Mouse (Mus musculus) embryonic facial prominence, embryonic 10.5 days (tissue): ENCODE data around the gene Gria4. TPM values are rescaled to one million over a fixed set of nuclear protein-coding genes. Genes with fewer than 3 reads are reported as not detected.
A peak's percentile ranks its signal among the peaks of the same experiment; 100 is the strongest.
"Not testable (repeated sequence)": the region's sequence is repeated elsewhere in the genome, so short reads cannot be mapped to it uniquely, and the experiment has no call there.

Experiments
- DNase-seq: peaks from one replicate; pipeline ENCODE4 v3.0.0-alpha.2; 2017; ENCODE audit warnings: low spot score
- H3K27ac ChIP-seq: fragments of 300-500 bp; sonication (generic); replicated peaks from 2 replicates; pipeline ENCODE4 v1.5.1; 2016; ENCODE audit warnings: mild to moderate bottlenecking
- H3K27me3 ChIP-seq: fragments of 300-500 bp; sonication (generic); replicated peaks from 2 replicates; pipeline ENCODE4 v1.6.1; 2016; ENCODE audit warnings: low read depth, mild to moderate bottlenecking; ENCODE audit not compliant: poor library complexity, severe bottlenecking
- H3K36me3 ChIP-seq: fragments of 300-500 bp; sonication (generic); replicated peaks from 2 replicates; pipeline ENCODE4 v1.6.1; 2016; ENCODE audit warnings: mild to moderate bottlenecking, moderate library complexity
- H3K4me1 ChIP-seq: fragments of 300-500 bp; sonication (generic); 2 replicates; pipeline ENCODE4 v1.6.1; 2016
- H3K4me3 ChIP-seq: fragments of 300-500 bp; sonication (generic); 2 replicates; pipeline ENCODE4 v1.5.1; 2016; ENCODE audit warnings: mild to moderate bottlenecking, moderate library complexity
- H3K9me3 ChIP-seq: fragments of 300-500 bp; sonication (generic); 2 replicates; pipeline ENCODE4 v1.6.1; 2016; ENCODE audit warnings: mild to moderate bottlenecking
- WGBS: fragments of 180-500 bp; shearing (Covaris S2); methylation state at CpG from one replicate; pipeline ENCODE4 v1.1.7; 2016; 5-methylcytosine and 5-hydroxymethylcytosine counted together
- polyA plus RNA-seq: library from polyadenylated mRNA; unstranded; fragments of >200 nt; fragmentation: Nextera tagmentation; extraction: Ambion mirVana; gene quantifications from 2 replicates; pipeline ENCODE4 v1.2.1, GENCODE M21; 2016

The Gria4 gene
- polyA plus RNA-seq, 1 experiment from 2014 or later, result 2.7 TPM

DNA sequence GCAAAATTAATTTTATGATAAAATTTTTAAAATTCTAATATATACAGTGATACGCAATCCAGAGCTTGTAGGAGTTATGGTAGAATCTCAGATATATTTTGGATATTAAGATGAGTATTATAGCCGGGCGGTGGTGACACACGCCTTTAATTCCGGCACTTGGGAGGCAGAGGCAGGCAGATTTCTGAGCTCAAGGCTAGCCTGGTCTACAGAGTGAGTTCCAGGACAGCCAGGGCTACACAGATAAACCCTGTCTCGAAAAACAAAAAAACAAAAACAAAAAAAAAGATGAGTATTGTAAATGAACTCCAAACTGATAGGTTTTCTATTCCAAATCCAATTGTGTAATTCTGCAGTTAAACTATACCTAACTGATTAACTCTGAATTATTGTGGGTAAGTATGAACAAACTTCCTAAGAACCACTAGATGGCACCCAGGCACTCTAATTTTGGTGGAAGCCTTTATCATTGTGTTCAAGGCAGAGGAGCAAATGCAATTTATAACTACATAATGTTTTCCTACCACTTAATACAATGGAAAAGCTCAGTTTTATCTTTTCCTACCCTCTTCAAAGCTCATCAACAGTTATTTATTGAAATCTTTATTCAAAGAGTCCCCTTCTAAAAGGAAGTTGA, 259.4 kb downstream of the Gria4 start:
- DNase-seq, result no peak
- H3K27ac ChIP-seq, result no peak overlapping the region
- H3K27me3 ChIP-seq, result no peaks in the 10 kb centered on the region
- H3K4me1 ChIP-seq, result no peaks in the 10 kb centered on the region
- WGBS, result 92% methylated on average over 6 of the region's 6 CpGs
- no peaks in the 10 kb centered on the region for H3K36me3 ChIP-seq
- H3K9me3 ChIP-seq, result no peaks in the 10 kb centered on the region
- H3K4me3 ChIP-seq, result no peak overlapping the region

DNA sequence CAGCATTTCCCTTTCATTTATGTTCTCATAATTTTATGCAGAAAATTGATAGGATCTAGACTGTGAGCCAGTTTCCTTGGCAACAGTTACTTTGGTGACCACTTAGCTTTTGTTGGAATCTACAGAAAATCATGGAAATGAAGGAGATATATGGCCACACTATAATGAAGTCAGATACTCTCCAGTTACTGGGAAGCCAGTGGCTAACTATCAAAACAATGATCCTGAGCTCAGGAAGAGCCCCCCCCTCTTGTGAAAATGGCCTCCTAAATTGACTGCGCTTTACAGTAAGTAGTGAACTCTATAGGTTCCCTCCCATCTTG, 281.5 kb downstream of the Gria4 start:
- Histone ChIP-seq H3K4me1 (no peaks in the 10 kb centered on the region), H3K9me3 (no peaks in the 10 kb centered on the region), H3K4me3 (no peak overlapping the region), H3K36me3 (no peaks in the 10 kb centered on the region), H3K27ac (no peak overlapping the region), H3K27me3 (no peaks in the 10 kb centered on the region)
- 91% methylated on average over 1 of the region's 1 CpGs for WGBS
- no peak for DNase-seq

DNA sequence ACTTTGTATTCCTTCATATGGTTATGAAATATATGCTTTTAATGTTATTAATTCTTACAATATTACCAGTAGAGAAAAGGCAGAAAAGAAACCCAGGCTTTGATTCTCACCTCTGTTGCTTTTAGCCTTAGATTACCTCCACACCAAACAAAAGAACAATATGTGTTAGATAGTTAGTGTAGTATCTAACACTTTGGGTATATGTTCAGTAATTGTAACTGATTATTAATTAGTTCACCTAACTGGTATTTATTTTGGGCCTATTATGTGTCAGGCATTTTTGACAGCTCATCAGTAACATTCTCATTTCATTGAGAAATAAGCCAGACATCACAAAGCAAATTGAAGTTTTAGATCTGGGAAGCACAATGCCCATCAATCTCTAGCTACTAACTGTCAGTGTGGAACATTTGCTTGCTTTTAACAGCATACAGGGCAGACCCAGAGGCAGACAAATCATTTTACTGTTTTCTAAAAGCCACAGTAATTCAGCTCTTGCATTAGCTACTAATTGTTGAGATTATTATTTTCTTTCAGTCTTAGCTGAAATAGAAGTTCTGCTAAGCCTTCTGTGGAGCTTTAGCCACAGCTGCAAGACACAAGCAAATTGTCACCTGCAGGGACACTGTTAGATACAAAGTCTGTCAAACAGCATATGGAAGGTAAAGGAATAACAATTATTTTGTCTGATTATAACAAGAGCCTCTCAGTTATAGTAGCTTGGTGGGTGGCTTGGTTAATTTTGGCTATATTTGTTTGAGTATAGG, 282.1 kb downstream of the Gria4 start:
- Histone ChIP-seq H3K36me3 (no peaks in the 10 kb centered on the region), H3K27ac (no peak overlapping the region), H3K9me3 (no peaks in the 10 kb centered on the region), H3K27me3 (no peaks in the 10 kb centered on the region), H3K4me3 (no peak overlapping the region), H3K4me1 (no peaks in the 10 kb centered on the region)
- DNase-seq, result no peak

DNA sequence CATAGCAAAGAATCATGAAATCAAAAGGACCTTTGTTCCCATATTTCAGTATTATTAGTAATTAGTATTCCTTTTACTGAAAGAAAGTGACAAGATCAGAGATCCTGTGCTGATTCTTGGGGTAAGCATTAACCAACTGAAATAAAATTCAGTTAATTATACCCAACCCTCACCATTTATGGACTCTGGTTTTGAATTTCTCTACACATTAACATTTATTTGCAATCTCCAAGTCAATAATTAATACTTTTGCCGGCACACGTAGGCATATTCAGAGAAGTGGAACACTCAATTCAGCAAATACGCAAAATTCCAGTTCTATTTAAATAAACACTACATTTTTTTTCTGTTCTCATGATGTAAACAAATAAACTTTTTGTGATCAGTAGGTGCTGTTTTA, 289.9 kb downstream of the Gria4 start:
- WGBS, result 95% methylated on average over 3 of the region's 3 CpGs
- no peaks in the 10 kb centered on the region for H3K4me1 ChIP-seq
- no peaks in the 10 kb centered on the region for H3K27me3 ChIP-seq
- H3K9me3 ChIP-seq, result no peaks in the 10 kb centered on the region
- no peak for DNase-seq
- no peaks in the 10 kb centered on the region for H3K36me3 ChIP-seq
- no peak overlapping the region for H3K4me3 ChIP-seq
- no peak overlapping the region for H3K27ac ChIP-seq

DNA sequence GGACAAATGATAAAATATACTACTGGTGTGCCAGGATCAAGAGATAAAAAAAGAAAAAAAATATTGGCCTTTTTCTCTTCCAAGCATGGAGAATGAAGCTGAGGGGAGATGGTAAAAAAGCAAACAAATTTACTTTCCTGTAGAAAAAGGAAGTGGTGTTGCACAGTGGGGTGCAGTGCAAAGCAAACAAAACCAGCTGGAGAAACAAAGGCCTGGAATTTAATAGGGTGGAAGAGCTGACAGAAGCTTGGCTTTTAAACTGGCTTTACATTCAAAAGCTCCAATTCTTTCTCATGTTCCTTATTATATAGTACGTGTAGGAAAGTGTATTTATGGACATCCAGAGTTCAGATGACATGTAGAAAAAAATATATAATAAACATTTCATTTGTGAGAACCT, 290.9 kb downstream of the Gria4 start:
- 11% methylated on average over 1 of the region's 1 CpGs for WGBS
- no peak overlapping the region for H3K27ac ChIP-seq
- DNase-seq, result no peak

GRCm38 (mm10) chr9:4486428-4486827, 309.6 kb downstream of the Gria4 start:
- no peak for DNase-seq
- 90% methylated on average over 2 of the region's 2 CpGs for WGBS
- H3K9me3 ChIP-seq, result no peaks in the 10 kb centered on the region; the same call in 1 of the 2 replicates
- no peaks in the 10 kb centered on the region for H3K27me3 ChIP-seq
- H3K4me3 ChIP-seq, result no peak overlapping the region
- no peaks in the 10 kb centered on the region for H3K36me3 ChIP-seq
- no peak overlapping the region for H3K27ac ChIP-seq
- H3K4me1 ChIP-seq, result no peaks in the 10 kb centered on the region

More for the DNA sequence above, 290.9 kb downstream of the Gria4 start:
- Histone ChIP-seq H3K36me3 (no peaks in the 10 kb centered on the region), H3K4me1 (no peaks in the 10 kb centered on the region), H3K27me3 (no peaks in the 10 kb centered on the region), H3K9me3 (no peaks in the 10 kb centered on the region), H3K4me3 (no peak overlapping the region)

DNA sequence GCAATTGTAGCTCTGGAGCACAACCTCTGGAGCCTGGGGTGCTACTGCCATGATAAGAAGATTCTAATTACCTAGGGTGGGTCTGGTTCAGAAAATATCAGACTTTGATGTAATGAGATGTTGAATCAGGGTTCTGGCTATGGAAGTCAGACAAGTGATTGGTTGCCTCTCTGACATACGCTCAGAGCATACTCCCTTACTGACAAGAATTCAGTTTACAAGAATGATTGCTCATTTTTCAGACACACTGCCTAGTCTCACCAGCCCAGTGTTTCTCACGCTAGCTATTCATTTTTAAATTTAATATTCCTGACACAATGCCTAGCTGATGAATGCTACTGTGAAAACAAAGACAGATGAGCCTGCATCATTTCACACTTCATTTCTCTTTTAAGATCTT, 311.5 kb downstream of the Gria4 start:
- 87% methylated on average over 2 of the region's 2 CpGs for WGBS
- H3K36me3 ChIP-seq, result no peaks in the 10 kb centered on the region
- DNase-seq, result no peak

GRCm38 (mm10) chr9:4470791-4471190, 325.2 kb downstream of the Gria4 start:
- H3K9me3 ChIP-seq, result no peaks in the 10 kb centered on the region
- no peak for DNase-seq
- WGBS, result 74% methylated on average over 2 of the region's 2 CpGs
- no peaks in the 10 kb centered on the region for H3K4me1 ChIP-seq
- no peak overlapping the region for H3K4me3 ChIP-seq
- H3K36me3 ChIP-seq, result no peaks in the 10 kb centered on the region
- H3K27me3 ChIP-seq, result no peaks in the 10 kb centered on the region
- H3K27ac ChIP-seq, result no peak overlapping the region

More for the DNA sequence above, 311.5 kb downstream of the Gria4 start:
- Histone ChIP-seq H3K27me3 (no peaks in the 10 kb centered on the region), H3K9me3 (no peaks in the 10 kb centered on the region; the same call in 1 of the 2 replicates), H3K27ac (no peak overlapping the region), H3K4me1 (no peaks in the 10 kb centered on the region), H3K4me3 (no peak overlapping the region)

- H3K27me3 ChIP-seq, result no peaks in the 10 kb centered on the region
- WGBS, result 38% methylated on average over 1 of the region's 1 CpGs
- no peaks in the 10 kb centered on the region for H3K9me3 ChIP-seq
- H3K36me3 ChIP-seq, result no peaks in the 10 kb centered on the region
- no peak overlapping the region for H3K27ac ChIP-seq
- H3K4me3 ChIP-seq, result no peak overlapping the region
- no peaks in the 10 kb centered on the region for H3K4me1 ChIP-seq
- peak; percentile 9 for DNase-seq
Observed at GRCm38 (mm10) chr9:4459456-4460070, 336.5 kb downstream of the Gria4 start.

DNA sequence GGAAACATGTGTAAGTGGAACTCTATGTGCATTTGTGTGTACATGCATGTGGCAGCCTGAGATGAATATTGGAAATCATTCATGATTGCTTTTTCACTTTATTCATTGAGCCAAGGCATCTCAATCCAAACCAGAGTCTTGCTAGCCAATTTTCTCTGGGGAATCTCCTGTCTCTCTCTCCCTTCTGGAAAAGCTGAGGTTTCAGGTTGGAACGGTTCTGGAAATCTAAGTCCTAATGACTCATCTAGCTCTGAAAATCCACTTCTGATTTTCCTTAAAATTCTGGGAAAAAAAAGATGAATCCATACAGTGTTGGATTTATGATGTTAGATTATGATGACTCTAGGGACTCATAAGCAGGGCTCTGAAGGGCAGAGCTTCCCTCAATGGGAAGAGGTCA, 337.8 kb downstream of the Gria4 start:
- no peak for DNase-seq
- 87% methylated on average over 1 of the region's 1 CpGs for WGBS
- Histone ChIP-seq H3K27me3 (no peaks in the 10 kb centered on the region), H3K9me3 (no peaks in the 10 kb centered on the region), H3K4me1 (no peaks in the 10 kb centered on the region), H3K27ac (no peak overlapping the region), H3K4me3 (no peak overlapping the region), H3K36me3 (no peaks in the 10 kb centered on the region)

DNA sequence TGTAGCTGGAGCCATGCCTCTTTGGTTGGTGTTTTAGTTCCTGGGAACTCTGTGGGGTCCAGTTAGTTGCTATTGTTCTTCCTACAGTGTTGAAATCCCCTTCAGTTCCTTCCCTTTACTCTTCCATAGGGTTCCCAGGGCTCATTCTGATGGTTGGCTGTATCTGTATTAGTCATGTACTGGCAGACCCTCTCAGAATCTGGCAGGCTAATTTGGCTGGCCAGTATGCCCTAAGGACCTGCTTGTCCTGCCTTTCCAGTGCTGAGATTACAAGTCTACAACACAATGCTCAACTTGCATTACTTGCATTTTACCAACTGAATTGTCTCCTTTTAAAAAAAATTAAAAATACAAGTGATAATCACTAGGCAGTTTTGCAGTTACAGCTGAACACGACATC, 338.4 kb downstream of the Gria4 start:
- no peaks in the 10 kb centered on the region for H3K27me3 ChIP-seq
- no peaks in the 10 kb centered on the region for H3K9me3 ChIP-seq
- H3K4me3 ChIP-seq, result no peak overlapping the region
- no peaks in the 10 kb centered on the region for H3K36me3 ChIP-seq
- H3K4me1 ChIP-seq, result no peaks in the 10 kb centered on the region
- WGBS, result 91% methylated on average over 1 of the region's 1 CpGs
- DNase-seq, result no peak
- no peak overlapping the region for H3K27ac ChIP-seq

GRCm38 (mm10) chr9:4442908-4443307, 353.1 kb downstream of the Gria4 start:
- no peaks in the 10 kb centered on the region for H3K4me1 ChIP-seq
- peak; percentile 50 for DNase-seq
- 26% methylated on average over 2 of the region's 2 CpGs for WGBS
- H3K27me3 ChIP-seq, result no peaks in the 10 kb centered on the region
- H3K27ac ChIP-seq, result no peak overlapping the region
- H3K36me3 ChIP-seq, result no peaks in the 10 kb centered on the region
- H3K4me3 ChIP-seq, result no peak overlapping the region
- H3K9me3 ChIP-seq, result no peaks in the 10 kb centered on the region

- not testable (repeated sequence) for H3K4me3 ChIP-seq, H3K36me3 ChIP-seq, H3K27me3 ChIP-seq, H3K9me3 ChIP-seq, H3K27ac ChIP-seq, DNase-seq, H3K4me1 ChIP-seq
- 94% methylated on average over 11 of the region's 11 CpGs for WGBS
Observed at GRCm38 (mm10) chr9:4400801-4401200, 395.2 kb downstream of the Gria4 start.
